Mouse (Mus musculus): Measurements from ENCODE around the gene Atxn2.

Atxn2 gene

GRCm38 (mm10) chr5:121765020-121765419 lies 53.9 kb downstream of the Atxn2 start:
- DNase-seq (ENCODE audit: low spot score), result no peak

GRCm38 (mm10) chr5:121766038-121766773 lies 55.1 kb downstream of the Atxn2 start:
- DNase-seq (ENCODE audit: low spot score), result no peak

- no peak for DNase-seq (ENCODE audit: low spot score)
Measured at GRCm38 (mm10) chr5:121767564-121767963, 56.4 kb downstream of the Atxn2 start.

DNA sequence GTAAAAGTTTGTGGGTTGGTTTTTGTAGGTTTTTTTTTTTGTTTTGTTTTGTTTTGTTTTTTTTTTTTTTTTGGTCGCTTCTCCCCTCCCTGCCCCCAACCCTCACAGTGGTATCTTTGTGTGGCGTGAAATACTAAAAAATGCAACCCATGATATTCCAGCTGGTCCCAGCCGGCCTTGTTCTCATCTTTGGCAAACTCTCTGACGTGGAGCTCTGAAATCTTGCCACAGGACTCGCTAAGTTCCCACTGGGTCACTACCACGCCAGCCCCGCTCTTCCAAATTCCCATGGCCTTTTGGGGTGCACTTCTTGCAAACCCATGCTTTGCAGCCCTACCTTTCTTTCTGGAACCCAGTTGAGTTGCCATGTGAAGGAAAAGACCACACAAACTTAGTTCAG lies 58.7 kb downstream of the Atxn2 start:
- no peak for DNase-seq (ENCODE audit: low spot score)

GRCm38 (mm10) chr5:121771611-121772010 lies 60.5 kb downstream of the Atxn2 start:
- DNase-seq (ENCODE audit: low spot score), result no peak

GRCm38 (mm10) chr5:121778485-121779119 lies 67.5 kb downstream of the Atxn2 start:
- no peak for DNase-seq (ENCODE audit: low spot score)

DNA sequence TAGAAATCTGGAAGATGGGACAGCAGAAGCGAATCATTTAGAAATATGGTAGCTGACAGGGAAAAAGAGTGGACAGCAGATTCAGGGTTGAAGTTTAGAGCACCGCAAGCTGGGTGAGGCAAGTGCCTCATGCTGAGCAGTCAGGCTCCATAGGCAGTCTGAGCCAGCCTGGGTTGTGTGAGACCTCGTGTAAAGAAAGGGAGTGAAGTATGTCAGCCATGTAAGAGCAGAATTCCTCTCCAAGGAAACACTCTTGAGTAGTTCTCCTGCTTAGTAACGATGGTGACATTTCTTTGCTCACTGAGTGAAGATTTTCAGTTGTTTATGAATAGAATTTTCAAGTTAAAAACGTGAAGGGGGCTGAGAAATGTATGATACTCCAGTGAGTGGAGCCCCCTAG lies 69.0 kb downstream of the Atxn2 start:
- no peak for DNase-seq (ENCODE audit: low spot score)

- no peak for DNase-seq (ENCODE audit: low spot score)
Measured at GRCm38 (mm10) chr5:121782467-121782866, 71.3 kb downstream of the Atxn2 start.

DNA sequence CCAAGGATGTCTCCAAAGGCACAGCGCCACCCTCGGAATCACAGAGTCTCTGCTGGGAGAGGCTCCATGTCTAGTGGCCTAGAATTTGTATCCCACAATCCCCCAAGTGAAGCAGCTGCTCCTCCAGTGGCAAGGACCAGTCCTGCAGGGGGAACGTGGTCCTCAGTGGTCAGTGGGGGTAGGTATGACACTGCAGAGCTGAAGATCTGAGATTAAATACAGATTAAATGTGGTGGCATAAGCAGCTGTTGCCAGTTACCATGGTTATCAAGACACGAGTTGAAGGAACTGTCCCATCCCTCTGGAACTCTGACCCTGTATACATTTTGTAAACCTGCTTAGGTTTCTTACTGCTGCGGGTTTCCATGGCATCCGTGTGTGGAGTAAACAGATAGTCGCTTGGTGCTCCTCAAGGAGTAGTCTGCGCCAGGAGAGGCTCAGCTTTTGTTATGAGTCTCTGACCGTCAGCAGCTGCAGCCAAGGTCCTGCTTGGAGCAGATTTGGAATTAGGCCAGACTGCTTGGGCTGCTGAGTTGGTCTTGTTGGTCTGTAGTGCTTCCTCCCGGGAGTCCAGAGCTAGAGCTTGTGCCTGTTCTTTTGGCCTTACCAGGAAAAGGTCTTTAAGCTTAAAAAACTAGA lies 72.8 kb downstream of the Atxn2 start:
- DNase-seq (ENCODE audit: low spot score), result peak; percentile 20

GRCm38 (mm10) chr5:121791026-121791425 lies 79.9 kb downstream of the Atxn2 start:
- no peak for DNase-seq (ENCODE audit: low spot score)

- DNase-seq (ENCODE audit: low spot score), result peak; percentile 41
Measured at GRCm38 (mm10) chr5:121795800-121796199, 84.7 kb downstream of the Atxn2 start.

DNA sequence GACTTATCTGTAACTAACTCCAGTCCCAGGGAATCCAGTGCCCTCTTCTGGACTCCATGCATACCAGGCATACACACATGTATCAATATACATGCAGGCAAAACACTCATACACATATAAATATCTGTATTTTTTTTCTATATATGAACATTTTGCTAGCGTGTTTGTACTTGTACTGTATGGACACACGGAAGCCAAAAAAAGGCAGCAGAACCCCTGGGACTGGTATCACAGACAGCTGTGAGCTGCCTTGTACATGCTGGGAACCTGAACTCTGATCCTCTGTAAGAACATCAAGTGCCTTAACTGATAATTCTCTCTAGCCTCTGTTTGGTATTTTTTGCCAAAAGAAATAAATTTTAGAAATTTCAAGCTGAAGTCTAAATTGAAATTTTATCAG lies 87.3 kb downstream of the Atxn2 start:
- DNase-seq (ENCODE audit: low spot score), result no peak

DNA sequence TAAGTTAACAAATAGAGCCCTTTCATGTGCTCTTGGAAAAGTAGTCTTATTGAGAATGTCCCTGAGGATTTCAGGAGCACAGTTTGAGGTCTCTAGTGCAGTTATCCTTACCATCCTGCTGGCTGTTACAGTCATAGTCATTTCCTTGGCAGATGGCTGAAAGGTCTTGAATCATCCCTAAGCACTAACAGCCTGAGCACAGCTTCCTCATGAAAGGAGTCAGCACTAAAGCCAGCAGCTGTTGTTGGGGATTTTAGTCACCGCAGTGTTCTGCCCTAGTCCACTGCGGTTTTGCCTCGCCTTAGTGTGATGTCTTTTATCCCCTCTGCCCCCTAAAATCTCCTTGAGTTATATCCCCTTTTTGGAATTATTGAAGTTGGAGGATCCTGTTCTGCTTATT lies 96.0 kb downstream of the Atxn2 start:
- peak; percentile 35 for DNase-seq (ENCODE audit: low spot score)

DNA sequence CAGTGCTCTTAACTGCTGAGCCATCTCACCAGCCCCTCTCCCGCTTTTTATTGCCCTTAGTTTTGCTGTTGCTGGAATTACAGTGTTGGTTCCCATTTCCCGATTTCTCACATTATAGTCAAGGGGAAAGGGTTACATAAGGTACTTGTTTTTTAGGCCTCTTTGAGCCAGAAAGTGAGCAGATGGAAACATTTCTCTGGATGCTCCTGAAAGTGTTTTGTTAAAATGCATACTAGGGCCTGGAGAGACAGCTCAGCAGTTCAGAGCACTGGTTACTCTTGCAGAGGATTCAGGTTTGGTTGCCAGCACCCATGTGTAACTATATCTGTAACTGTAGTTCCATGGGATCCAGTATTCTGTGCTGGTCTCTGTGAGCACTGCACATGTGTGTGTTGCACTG lies 97.1 kb downstream of the Atxn2 start:
- no peak for DNase-seq (ENCODE audit: low spot score)

DNA sequence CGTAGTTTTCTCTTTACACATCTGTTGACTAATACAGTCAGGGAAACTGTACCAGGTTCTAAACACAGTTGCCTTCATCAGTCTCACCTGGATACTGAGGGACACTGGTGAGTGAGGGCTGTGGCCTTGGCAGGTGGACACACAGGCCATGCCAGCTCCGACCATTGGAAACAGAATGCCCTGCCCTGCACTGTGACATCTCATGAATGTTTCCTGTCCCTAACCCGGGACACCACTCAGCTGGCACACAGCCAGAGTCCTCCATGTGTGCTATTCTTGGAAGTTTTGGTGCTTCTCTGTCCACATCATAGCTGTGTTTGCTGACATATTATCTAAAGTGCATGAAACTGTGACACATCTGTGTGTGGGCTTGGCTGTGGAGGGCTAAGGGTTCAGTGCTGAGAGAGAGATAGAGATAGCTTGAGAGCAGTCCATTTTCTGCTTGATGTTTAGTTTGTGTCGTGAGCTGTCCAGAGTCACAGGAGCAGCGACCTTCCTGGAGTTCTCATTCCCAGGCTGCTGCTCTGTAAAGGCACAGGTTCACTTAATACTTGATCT lies 98.6 kb downstream of the Atxn2 start:
- DNase-seq (ENCODE audit: low spot score), result no peak

GRCm38 (mm10) chr5:121810331-121811151 lies 99.4 kb downstream of the Atxn2 start:
- no peak for DNase-seq (ENCODE audit: low spot score)

- no peak for DNase-seq (ENCODE audit: low spot score)
Measured at GRCm38 (mm10) chr5:121811485-121811931, 100.4 kb downstream of the Atxn2 start.

- no peak for DNase-seq (ENCODE audit: low spot score)
Measured at GRCm38 (mm10) chr5:121812526-121813243, 101.5 kb downstream of the Atxn2 start.

DNA sequence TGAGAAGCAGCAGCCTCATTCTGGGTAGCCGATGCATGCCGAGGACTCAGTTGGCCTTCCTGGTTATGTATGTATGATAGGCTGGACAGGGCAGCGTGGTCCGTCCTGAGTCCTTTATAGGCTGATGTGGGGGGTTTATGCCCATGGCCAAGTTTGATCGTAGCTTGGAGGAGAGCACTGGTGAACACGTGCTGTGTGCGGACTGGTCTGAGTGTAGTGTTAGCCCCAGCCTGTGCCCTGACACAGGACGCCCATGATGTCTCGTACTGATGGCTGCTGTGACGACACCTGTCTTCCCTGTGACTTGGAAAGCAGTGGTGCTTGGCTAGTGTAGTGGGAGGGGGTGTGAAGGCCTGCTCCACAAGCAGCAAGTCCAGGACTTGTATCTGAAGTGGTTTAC lies 102.6 kb downstream of the Atxn2 start:
- no peak for DNase-seq (ENCODE audit: low spot score)

- DNase-seq (ENCODE audit: low spot score), result peak; percentile 79
Measured at GRCm38 (mm10) chr5:121815067-121815466, 103.9 kb downstream of the Atxn2 start.

- no peak for DNase-seq (ENCODE audit: low spot score)
Measured at GRCm38 (mm10) chr5:121815867-121816380, 104.8 kb downstream of the Atxn2 start.
